Mouse (Mus musculus): Measurements from ENCODE around the gene Erp27.

DNA sequence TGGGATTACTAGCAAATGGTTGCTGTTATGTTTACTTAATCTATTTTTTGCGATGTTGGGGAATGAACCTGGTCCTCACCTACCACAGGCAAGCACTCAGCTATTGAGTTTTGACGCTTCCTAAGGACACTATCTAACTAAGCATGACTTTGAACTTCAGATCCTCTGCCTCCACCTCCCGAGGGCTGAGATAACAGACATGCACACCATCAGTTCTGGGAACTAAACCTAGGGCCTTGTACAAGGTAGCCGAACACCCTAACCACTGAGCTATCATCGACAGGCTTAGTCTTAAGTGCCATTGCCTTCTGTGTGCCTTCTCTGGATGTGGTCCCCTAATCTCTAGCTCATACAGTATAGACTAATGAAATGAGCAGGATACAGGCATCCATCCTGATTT is 56.6 kb downstream of the Erp27 start:
- TF ChIP-seq CTCF (IDR thresholded peaks at IDR 0.05; ENCODE audit: low read depth), result no peak
- no peak for TF ChIP-seq EP300 (optimal IDR thresholded peaks at IDR 0.05)

Measured in stomach, postnatal 0 days (tissue).